Mouse (Mus musculus) CH12.LX (cell line): ENCODE data around the gene Nup210l. TPM values are rescaled to one million over a fixed set of nuclear protein-coding genes. Genes with fewer than 3 reads are reported as not detected.

Experiments used
- DNase-seq: peaks from one replicate; pipeline ENCODE4 v3.0.0-alpha.2; 2013; ENCODE audit errors: extremely low read depth
- H3K27ac ChIP-seq: 2 replicates; pipeline ENCODE4 v1.5.1; 2012; ENCODE audit warnings: low read depth, mild to moderate bottlenecking, control low read depth, moderate library complexity; ENCODE audit not compliant: insufficient read depth
- H3K27me3 ChIP-seq: replicated peaks from 2 replicates; pipeline ENCODE3; 2012; ENCODE audit warnings: inconsistent platforms
- H3K36me3 ChIP-seq, 2 experiments: replicated peaks in 1 of 2; 2 replicates each; pipeline versions ENCODE3 to v1.6.1; 2012; ENCODE audit warnings: inconsistent platforms in 1 of 2, low read length in 1 of 2, mild to moderate bottlenecking in 1 of 2, mixed read lengths in 1 of 2, moderate library complexity in 1 of 2; ENCODE audit not compliant: control insufficient read depth in 1 of 2, insufficient read depth in 1 of 2
- H3K4me1 ChIP-seq, 2 experiments: 2 replicates each; pipeline ENCODE4 v1.6.1; 2012; ENCODE audit warnings: inconsistent platforms in 1 of 2, moderate library complexity in 1 of 2; ENCODE audit not compliant: insufficient read depth in 2 of 2, control insufficient read depth in 1 of 2
- H3K4me2 ChIP-seq: 2 replicates; pipeline ENCODE4 v1.6.1; 2012; ENCODE audit warnings: low read depth, mild to moderate bottlenecking, control low read depth; ENCODE audit not compliant: poor library complexity, insufficient read depth, severe bottlenecking
- H3K4me3 ChIP-seq, 3 experiments: fragments of 150-350 bp in 1 of 3; sonication (generic) in 1 of 3; replicated peaks in 1 of 3; 2 replicates each; pipeline versions ENCODE3 to v1.5.1; 2011 to 2012; ENCODE audit warnings: low read depth in 2 of 3, low read length in 2 of 3, mild to moderate bottlenecking in 2 of 3, moderate library complexity in 2 of 3, control low read depth in 1 of 3, improper control_type of control experiment in 1 of 3, inconsistent platforms in 1 of 3, mixed read lengths in 1 of 3; ENCODE audit not compliant: poor library complexity in 1 of 3
- H3K79me2 ChIP-seq: replicated peaks from 2 replicates; pipeline ENCODE4 v1.6.1; 2012; ENCODE audit warnings: mild to moderate bottlenecking, moderate library complexity; ENCODE audit not compliant: control insufficient read depth, poor library complexity, insufficient read depth, severe bottlenecking; ENCODE audit errors: extremely low read depth
- H3K9ac ChIP-seq: 2 replicates; pipeline ENCODE4 v1.6.1; 2012; ENCODE audit warnings: low read depth, mild to moderate bottlenecking, control low read depth, moderate library complexity; ENCODE audit not compliant: insufficient read depth
- H3K9me3 ChIP-seq: replicated peaks from 2 replicates; pipeline ENCODE3; 2012; ENCODE audit warnings: low read length, inconsistent platforms, mixed read lengths
- CHD1 ChIP-seq: IDR thresholded peaks from 2 replicates; pipeline ENCODE4 v1.6.1; 2012; ENCODE audit warnings: low read depth, low read length, improper control_type of control experiment, inconsistent platforms
- CHD2 ChIP-seq: IDR thresholded peaks from 2 replicates; pipeline ENCODE4 v1.6.1; 2011; ENCODE audit warnings: low read length, improper control_type of control experiment
- CTCF ChIP-seq, 2 experiments: IDR thresholded peaks in 1 of 2; conservative IDR thresholded peaks in 1 of 2; 2 replicates each; pipeline ENCODE4 v1.5.1; 2011 to 2012; ENCODE audit warnings: low read depth in 2 of 2, low read length in 2 of 2, improper control_type of control experiment in 1 of 2, inconsistent platforms in 1 of 2, mild to moderate bottlenecking in 1 of 2, moderate library complexity in 1 of 2
- E2F4 ChIP-seq: IDR thresholded peaks from 2 replicates; pipeline ENCODE4 v1.6.1; 2011; ENCODE audit warnings: low read depth, low read length, improper control_type of control experiment; ENCODE audit not compliant: insufficient replicate concordance
- ELF1 ChIP-seq: IDR thresholded peaks from 2 replicates; pipeline ENCODE4 v1.6.1; 2014; ENCODE audit warnings: low read depth, mild to moderate bottlenecking, inconsistent platforms, low read length, improper control_type of control experiment
- ETS1 ChIP-seq: conservative IDR thresholded peaks from 2 replicates; pipeline ENCODE4 v1.6.1; 2012; ENCODE audit warnings: low read depth, mild to moderate bottlenecking, inconsistent platforms, low read length, improper control_type of control experiment, moderate library complexity
- GABPA ChIP-seq: IDR thresholded peaks from 2 replicates; pipeline ENCODE4 v1.6.1; 2012; ENCODE audit warnings: low read depth, low read length, improper control_type of control experiment, inconsistent platforms; ENCODE audit not compliant: insufficient replicate concordance
- HCFC1 ChIP-seq: IDR thresholded peaks from 2 replicates; pipeline ENCODE4 v1.6.1; 2012; ENCODE audit warnings: low read depth, mild to moderate bottlenecking, inconsistent platforms, low read length, improper control_type of control experiment
- JUN ChIP-seq: IDR thresholded peaks from 2 replicates; pipeline ENCODE4 v1.6.1; 2011; ENCODE audit warnings: low read depth, mild to moderate bottlenecking, low read length, improper control_type of control experiment, moderate library complexity; ENCODE audit not compliant: insufficient read depth
- JUND ChIP-seq: conservative IDR thresholded peaks from 2 replicates; pipeline ENCODE4 v1.6.1; 2011; ENCODE audit warnings: low read depth, low read length, improper control_type of control experiment
- MAX ChIP-seq: IDR thresholded peaks from 2 replicates; pipeline ENCODE4 v1.6.1; 2011; ENCODE audit warnings: low read length, improper control_type of control experiment
- MAZ ChIP-seq: IDR thresholded peaks from 2 replicates; pipeline ENCODE4 v1.6.1; 2012; ENCODE audit warnings: low read depth, mild to moderate bottlenecking, inconsistent platforms, low read length, improper control_type of control experiment, moderate library complexity
- MXI1 ChIP-seq: IDR thresholded peaks from 2 replicates; pipeline ENCODE4 v1.6.1; 2011; ENCODE audit warnings: mild to moderate bottlenecking, low read depth, low read length, improper control_type of control experiment
- MYC ChIP-seq: IDR thresholded peaks from 2 replicates; pipeline ENCODE4 v1.6.1; 2011; ENCODE audit warnings: low read depth, mild to moderate bottlenecking, improper control_type of control experiment, low read length
- NRF1 ChIP-seq: IDR thresholded peaks from 2 replicates; pipeline ENCODE4 v1.6.1; 2014; ENCODE audit warnings: low read depth, mild to moderate bottlenecking, inconsistent platforms, low read length, improper control_type of control experiment, moderate library complexity
- RAD21 ChIP-seq: IDR thresholded peaks from 2 replicates; pipeline ENCODE4 v1.6.1; 2011; ENCODE audit warnings: low read depth, mild to moderate bottlenecking, low read length, improper control_type of control experiment, moderate library complexity
- SIN3A ChIP-seq: IDR thresholded peaks from 2 replicates; pipeline ENCODE4 v1.6.1; 2012; ENCODE audit warnings: low read length, improper control_type of control experiment, inconsistent platforms
- TBP ChIP-seq: conservative IDR thresholded peaks from 2 replicates; pipeline ENCODE4 v1.6.1; 2011; ENCODE audit warnings: low read depth, low read length, improper control_type of control experiment
- TCF12 ChIP-seq: IDR thresholded peaks from 2 replicates; pipeline ENCODE4 v1.6.1; 2014; ENCODE audit warnings: low read depth, mild to moderate bottlenecking, inconsistent platforms, low read length, improper control_type of control experiment
- UBTF ChIP-seq: IDR thresholded peaks from 2 replicates; pipeline ENCODE4 v1.6.1; 2012; ENCODE audit warnings: low read depth, mild to moderate bottlenecking, inconsistent platforms, low read length, improper control_type of control experiment, moderate library complexity
- USF1 ChIP-seq: IDR thresholded peaks from 2 replicates; pipeline ENCODE4 v1.6.1; 2014; ENCODE audit warnings: low read depth, mild to moderate bottlenecking, inconsistent platforms, low read length, improper control_type of control experiment
- ZC3H11A ChIP-seq: IDR thresholded peaks from 2 replicates; pipeline ENCODE4 v1.6.1; 2012; ENCODE audit warnings: low read depth, mild to moderate bottlenecking, inconsistent platforms, low read length, improper control_type of control experiment
- ZMIZ1 ChIP-seq: IDR thresholded peaks from 2 replicates; pipeline ENCODE4 v1.6.1; 2012; ENCODE audit warnings: low read depth, mild to moderate bottlenecking, inconsistent platforms, low read length, improper control_type of control experiment
- dilution Hi-C: fragments of 300-500 bp; cut with MboI; formaldehyde crosslinking; loops from 2 replicates; pipeline ENCODE4 v1.14.3; 2020; ENCODE audit warnings: low sequenced_read_pairs; ENCODE audit not compliant: extremely low pct_unique_long_range_greater_than_20kb, extremely low pct_ligation_motif_present
- in situ Hi-C: fragments of 300-500 bp; cut with MboI; formaldehyde crosslinking; loops from 3 replicates; pipeline ENCODE4 v1.14.3; 2019; ENCODE audit warnings: low sequenced_read_pairs, low pct_ligation_motif_present, low pct_unique_long_range_greater_than_20kb, mixed read lengths
- polyA plus RNA-seq: library from polyadenylated mRNA; unstranded; fragments of >175 nt; gene quantifications from 2 replicates; pipeline ENCODE4 v1.2.1, GENCODE M21; 2012; ENCODE audit warnings: low read depth; ENCODE audit not compliant: insufficient read length
- total RNA-seq, 2 experiments: library from RNA; depleted of rRNA; stranded (reverse); fragments of 300-350 nt in 1 of 2; fragments of >200 nt in 1 of 2; gene quantifications; 2 replicates each; pipeline ENCODE4 v1.2.3; 2012 to 2014

Nup210l gene
- total RNA-seq (2012; rRNA removed) (0.42 and 0.67 TPM in 2 replicates), total RNA-seq (2014; rRNA removed) (0.43 and 0.63 TPM in 2 replicates), polyA plus RNA-seq (0.47 and 0.61 TPM in 2 replicates)

DNA sequence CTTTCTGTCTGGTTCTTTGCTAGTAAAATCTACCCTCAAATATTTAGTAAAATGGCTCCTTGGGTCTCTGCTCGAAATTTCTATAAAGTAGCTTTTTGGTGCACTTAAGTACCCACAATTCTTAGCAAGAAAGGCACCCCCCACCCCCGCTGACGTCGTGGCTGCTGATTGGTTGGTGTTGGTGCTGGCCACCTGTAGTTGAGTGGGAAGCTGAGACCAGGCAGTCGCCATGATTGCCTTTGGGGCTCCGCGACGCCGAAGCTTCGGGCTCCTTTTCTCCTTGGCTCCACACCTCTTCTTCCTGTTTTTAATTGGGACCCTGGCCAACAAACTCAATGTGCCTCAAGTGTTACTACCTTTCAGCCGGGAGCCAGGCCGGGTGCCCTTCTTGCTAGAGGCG, at the start of gene Nup210l:
Gene Nup210l, plus strand, starts transcription at position 195 of the 400 bp plus-strand sequence.
- Histone ChIP-seq H3K9ac (no peak within 1 kb of the TSS), H3K4me1 (peaks cover 3 to 23% of the 10 kb centered on the region in 2 experiments; a peak in 3 of 4 replicates), H3K9me3 (no peaks in the 10 kb centered on the region), H3K4me3 (no peak within 1 kb of the TSS), H3K4me2 (no peak within 1 kb of the TSS), H3K36me3 (peaks cover 17 to 35% of the 10 kb centered on the region in 2 experiments), H3K27ac (no peak within 1 kb of the TSS), H3K79me2 (no peaks in the 10 kb centered on the region), H3K27me3 (no peaks in the 10 kb centered on the region)
- TF ChIP-seq UBTF = no peak
- no peak for TF ChIP-seq MAX
- no peak for TF ChIP-seq MXI1
- no peak for TF ChIP-seq ETS1
- no peak for TF ChIP-seq USF1
- TF ChIP-seq ZC3H11A = no peak
- no peak for TF ChIP-seq NRF1
- no peak for TF ChIP-seq ZMIZ1
- TF ChIP-seq CHD1 = no peak
- TF ChIP-seq MYC = no peak
- no peak for DNase-seq
- in situ Hi-C loops = no loop called here
- dilution Hi-C loops = no loop called here

DNA sequence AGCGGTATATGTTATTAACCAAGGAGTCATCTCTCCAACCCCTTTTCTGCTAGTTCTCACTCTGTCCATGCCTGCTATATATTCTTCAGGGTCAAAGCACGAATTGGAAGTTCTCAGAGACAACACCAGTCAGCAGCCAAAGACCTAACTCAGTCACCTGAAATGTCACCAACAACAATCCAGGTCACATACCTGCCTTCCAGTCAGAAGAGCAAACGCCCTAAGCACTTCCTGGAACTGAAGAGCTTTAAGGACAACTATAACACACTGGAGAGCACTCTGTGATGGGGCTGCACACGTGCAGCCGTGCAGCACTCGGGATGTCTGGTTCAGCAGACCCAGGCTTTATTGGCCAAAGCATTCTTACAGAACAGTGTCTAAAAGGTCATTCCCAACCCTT, 42.4 kb upstream of the Nup210l start:
- Histone ChIP-seq H3K4me2 (no peak overlapping the region), H3K9me3 (no peaks in the 10 kb centered on the region), H3K9ac (no peak overlapping the region), H3K4me1 (0 out of 4 replicates have a peak, but pooled peaks cover 0 to 1% of the 10 kb centered on the region in 2 experiments), H3K36me3 (peaks cover 41 to 82% of the 10 kb centered on the region in 2 experiments), H3K27ac (no peak overlapping the region), H3K27me3 (no peaks in the 10 kb centered on the region), H3K79me2 (0 out of 2 replicates have a peak, but pooled peaks cover 3% of the 10 kb centered on the region), H3K4me3 (no peak overlapping the region)
- dilution Hi-C loops (no loop called here), in situ Hi-C loops (no loop called here)
- no peak for TF ChIP-seq ELF1
- TF ChIP-seq TCF12 = no peak
- no peak for TF ChIP-seq JUND
- no peak for TF ChIP-seq E2F4
- TF ChIP-seq NRF1 = no peak
- TF ChIP-seq RAD21 = no peak
- TF ChIP-seq ZC3H11A = no peak
- no peak for TF ChIP-seq ZMIZ1
- no peak for TF ChIP-seq CHD2
- TF ChIP-seq HCFC1 = no peak
- TF ChIP-seq UBTF = no peak
- no peak for TF ChIP-seq MAZ
- no peak for TF ChIP-seq GABPA
- TF ChIP-seq SIN3A = no peak
- TF ChIP-seq JUN = no peak
- TF ChIP-seq CTCF (conservative IDR thresholded peaks at IDR 0.05 in 1 of 2, IDR thresholded peaks at IDR 0.05 in 1 of 2; ENCODE audit: low read depth in 2 of 2, low read length in 2 of 2) = no peak
- no peak for TF ChIP-seq TBP
- no peak for DNase-seq
